Mouse (Mus musculus): ENCODE results near the gene Srgap1.
A peak's percentile ranks its signal among the peaks of the same experiment; 100 is the strongest.

The Srgap1 gene

GRCm38 (mm10) chr10:122046904-122047726 is at the start of gene Srgap1:
TSS of gene Srgap1 (minus strand) at chr10:122047315.
- DNase-seq, result peak; percentile 75 to 83

DNA sequence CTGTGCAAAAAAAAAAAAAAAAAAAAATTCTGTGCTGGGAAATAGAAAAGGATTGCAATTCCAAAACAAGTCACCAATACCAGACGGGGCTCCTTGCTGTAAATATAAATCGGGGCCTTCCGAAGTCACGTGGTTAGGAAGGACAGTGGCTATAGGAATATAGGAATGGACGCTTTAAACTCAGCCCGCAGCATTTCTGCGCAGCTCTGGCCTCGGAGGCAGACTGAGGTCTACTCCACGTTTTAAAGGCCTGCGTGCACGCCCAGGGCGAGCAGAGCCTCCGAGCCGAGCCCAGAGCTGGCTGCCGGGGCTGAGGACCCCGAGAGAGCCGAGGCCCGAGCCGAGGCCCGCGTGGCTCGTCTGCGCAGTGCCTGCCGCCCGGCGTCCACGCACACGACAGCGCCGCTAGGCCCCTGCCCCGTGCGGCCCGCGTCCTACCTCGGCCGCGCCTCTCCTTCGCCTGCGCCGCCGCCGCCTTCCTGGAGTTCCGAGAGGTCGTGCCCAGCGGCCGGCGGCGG is 49.4 kb upstream of the Srgap1 start:
- DNase-seq, result no peak

DNA sequence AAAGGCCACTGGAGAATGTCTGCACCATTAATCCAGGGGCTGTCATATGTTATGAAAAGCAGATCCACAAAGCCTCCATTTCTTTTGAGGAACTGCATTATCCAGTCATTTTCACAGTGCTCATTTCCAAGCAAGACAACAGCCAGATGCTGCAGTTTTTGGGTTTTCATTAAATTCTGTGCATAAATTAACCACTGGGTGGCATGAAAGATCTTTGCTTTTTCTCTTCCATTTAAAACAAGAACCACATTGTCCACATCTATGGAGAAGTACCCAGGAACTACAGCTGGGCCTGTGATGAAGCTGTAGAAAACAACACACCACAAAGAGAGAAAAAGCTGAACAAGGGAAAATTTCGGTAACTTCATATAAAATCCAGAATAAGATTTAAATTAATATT is 43.4 kb upstream of the Srgap1 start:
- DNase-seq, result no peak

DNA sequence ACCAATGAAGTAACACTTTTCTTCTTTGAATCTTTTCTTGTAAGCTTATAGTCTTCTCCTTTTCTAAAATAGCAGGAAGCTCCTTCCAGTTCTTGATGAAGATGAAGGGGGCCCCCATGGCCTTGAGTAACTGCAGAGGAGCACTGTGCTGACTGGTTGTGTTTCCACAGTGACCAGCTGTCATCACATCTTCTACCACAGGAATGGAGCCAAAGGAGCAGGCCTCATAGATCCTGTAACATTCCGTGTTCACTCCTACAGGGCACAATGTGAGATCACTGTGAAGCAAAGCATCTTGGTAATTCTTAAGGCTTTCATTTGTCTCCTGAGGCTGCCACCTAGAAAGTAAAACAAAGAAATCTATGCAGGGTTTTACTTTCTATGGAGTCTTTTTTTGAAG is 34.2 kb upstream of the Srgap1 start:
- no peak for DNase-seq

- DNase-seq, result no peak
These were observed 22.0 kb upstream of the Srgap1 start for GRCm38 (mm10) chr10:122069153-122069552.

GRCm38 (mm10) chr10:122055826-122056225 is 8.7 kb upstream of the Srgap1 start:
- no peak for DNase-seq

DNA sequence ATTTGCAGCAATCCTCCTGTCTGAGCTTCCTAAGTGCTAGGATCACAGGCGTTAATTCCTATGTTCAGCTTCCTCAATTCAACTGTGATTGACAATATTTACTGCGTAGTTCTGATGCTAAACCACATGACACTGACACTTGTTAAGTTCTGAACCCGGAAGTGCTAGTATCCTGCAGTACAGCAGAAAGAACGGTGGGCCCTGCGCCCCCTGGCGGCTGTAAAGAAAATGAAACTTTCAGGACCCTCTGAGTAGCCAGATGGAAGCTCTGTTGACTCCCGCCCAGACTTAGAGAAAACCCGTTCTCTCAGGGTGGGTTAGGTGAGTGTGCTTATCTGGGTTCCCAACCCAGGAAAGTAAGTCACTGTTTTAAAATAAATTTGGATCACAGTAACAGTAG is 7.4 kb upstream of the Srgap1 start:
- DNase-seq, result peak; percentile 75 to 81

GRCm38 (mm10) chr10:122051831-122052230 is 4.7 kb upstream of the Srgap1 start:
- peak; percentile 89 to 90 for DNase-seq

- DNase-seq, result peak; percentile 94 to 95
These were observed 731 bp upstream of the Srgap1 start for GRCm38 (mm10) chr10:122047727-122048365.

DNA sequence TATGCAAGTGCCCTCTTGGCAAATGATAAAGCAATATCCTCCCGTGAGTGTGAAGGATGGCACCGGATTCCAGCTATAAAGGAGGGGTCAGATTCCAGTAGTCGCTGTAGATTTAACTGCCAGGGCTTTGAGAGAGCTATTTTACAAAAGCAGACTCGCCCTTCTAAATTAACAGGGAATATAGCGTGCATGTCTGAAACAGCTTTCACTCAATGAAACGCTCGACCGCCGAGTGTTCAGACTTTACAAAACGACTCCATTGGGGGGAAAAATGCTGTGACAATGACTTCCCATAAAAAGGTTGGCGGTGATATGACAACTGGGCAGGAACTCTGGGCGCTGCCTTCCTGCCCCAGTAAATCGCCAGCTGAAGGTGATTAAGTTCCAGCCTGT is 608 bp downstream of the Srgap1 start:
- no peak for DNase-seq

DNA sequence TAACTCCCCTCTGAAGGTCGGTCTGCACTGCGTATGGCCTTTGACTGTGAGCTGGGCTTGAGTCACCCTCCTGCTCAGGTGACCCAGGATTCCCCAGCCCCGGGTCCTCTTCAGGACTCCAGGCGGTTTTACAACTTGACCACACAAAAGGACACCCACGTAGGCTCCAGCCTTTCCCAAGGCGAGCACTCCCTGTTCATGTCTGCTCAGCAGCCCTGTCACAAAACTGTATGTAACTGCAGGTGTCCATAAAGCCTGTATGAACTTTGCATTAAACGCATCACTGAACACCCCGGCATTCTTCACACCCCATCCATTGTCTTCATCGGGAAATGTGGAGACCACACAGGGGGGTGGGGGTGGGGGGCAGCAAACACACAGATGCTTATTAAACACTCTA is 1.2 kb downstream of the Srgap1 start:
- peak; percentile 19 to 41 for DNase-seq

DNA sequence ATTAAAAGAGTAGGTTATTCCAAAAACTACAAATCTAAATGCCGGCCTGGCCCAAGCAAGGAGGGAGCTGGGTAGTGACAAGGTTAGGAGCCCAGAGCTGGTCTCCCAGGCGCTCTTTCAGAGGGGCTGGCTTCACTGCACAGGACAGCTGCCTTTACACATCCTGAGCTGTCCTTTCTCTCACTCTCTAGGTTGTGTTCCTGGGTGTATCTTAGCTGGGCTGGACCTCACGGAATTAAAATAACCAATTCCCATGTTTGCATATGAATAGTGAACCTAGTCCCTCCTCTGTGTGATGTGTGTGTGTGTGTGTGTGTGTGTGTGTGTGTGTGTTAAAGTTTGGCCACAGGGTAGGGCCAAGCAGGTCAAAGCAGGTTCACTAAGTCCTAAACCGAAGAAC is 2.2 kb downstream of the Srgap1 start:
- DNase-seq, result no peak

- DNase-seq, result no peak
These were observed 6.7 kb downstream of the Srgap1 start for GRCm38 (mm10) chr10:122040372-122040771.

DNA sequence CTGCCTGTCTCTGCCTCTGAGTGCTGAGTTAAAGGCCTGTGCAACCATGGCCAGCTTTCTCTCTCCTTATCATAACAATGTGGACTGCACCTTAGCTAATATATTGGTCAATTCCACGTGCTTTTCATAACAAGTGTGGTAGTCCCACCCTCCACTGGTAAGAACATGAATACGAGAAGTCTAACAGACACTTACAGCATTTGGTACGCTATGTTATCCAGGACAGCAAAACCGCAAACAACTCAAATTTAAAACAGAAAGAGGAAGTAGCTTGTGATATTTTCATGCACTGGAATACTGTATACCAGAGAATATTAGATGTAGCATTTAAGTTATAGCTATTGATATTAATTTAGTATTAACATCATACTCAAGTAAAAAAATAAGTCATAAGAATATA is 7.5 kb downstream of the Srgap1 start:
- DNase-seq, result no peak

- peak in 1 of 2 experiments; percentile 40 for DNase-seq
These were observed 8.6 kb downstream of the Srgap1 start for GRCm38 (mm10) chr10:122038554-122038953.

DNA sequence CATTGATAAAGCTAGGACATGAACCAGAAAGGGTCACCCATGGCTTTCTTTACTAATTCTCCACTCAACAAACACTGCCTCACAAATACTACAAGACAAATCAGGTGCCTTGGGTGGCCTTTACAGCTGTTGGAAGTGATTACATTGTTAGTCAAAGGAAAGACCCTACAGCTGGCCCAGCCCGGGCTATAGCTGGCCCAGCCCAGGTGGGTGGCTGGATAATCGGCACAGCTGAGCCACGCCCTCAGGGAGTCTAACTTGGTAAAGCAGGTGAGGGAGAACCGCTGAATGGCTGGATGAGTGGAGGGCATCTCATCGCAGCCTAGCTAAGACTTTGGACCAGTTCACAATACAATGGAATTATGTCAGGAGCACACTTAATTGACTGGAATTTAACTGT is 13.8 kb downstream of the Srgap1 start:
- no peak for DNase-seq

GRCm38 (mm10) chr10:122030420-122030819 is 16.7 kb downstream of the Srgap1 start:
- no peak for DNase-seq

DNA sequence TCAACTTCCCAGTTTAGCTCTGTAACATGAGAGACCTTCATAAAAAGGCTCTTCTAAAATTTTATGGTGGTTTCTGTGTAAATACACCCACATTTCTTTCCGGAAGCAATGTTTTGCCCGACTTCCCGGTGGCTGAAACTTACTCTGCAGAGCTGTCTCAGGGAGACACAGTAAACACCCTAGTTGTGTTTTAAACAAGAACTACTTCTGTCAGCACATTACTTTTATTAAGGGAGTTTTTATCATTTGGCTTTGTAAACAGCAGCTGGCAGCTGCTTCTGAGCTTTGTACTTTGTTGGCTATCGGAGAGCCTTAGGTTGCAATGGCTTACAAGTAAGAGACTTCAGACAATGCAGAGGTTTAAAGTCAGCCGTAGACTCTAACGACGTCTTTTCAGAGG is 17.4 kb downstream of the Srgap1 start:
- DNase-seq, result peak in 1 of 2 experiments; percentile 25

- no peak for DNase-seq
These were observed 21.9 kb downstream of the Srgap1 start for GRCm38 (mm10) chr10:122025198-122025597.

GRCm38 (mm10) chr10:122020906-122021305 is 26.2 kb downstream of the Srgap1 start:
- no peak for DNase-seq

DNA sequence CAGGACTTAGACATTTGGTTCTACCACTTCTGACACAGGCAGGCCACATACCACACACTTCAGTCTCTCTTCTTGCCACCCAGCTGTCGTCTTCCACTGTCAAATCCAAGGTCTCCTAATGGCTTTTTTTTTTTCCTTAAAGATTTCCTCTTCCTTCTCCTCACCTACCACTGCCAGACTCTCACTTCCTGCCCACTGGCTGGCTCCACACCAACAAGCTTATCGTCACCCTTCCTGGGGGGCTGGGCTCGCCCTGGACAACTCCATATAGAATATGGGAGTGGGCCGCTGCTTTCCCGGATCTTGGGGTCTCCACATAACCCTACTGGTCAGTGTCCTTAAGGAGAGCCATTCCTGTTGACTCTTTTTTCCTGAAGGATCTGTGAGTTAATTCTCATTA is 26.9 kb downstream of the Srgap1 start:
- DNase-seq, result peak in 1 of 2 experiments; percentile 38

DNA sequence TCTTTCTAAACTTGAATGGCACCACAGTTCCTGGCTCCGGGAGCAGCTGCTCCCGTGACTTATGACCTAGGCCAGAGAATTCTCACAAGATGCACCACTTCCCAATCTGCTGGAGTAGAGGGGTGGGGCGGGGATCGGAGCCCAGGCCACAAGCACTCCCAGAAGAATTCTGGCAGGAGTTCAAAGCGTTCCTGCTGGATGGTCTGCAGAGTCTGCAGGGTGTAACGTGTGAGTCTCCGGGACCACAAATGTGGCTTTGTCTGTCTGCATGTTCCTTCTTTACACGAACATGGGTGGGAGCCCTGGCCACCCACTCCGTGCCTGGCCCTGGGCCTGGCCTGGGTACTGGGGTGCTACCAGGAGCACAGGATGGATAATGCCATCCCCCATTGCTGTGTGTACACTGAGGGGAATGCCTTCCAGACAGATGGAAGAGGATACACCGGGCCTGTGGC is 28.5 kb downstream of the Srgap1 start:
- peak; percentile 57 to 75 for DNase-seq

DNA sequence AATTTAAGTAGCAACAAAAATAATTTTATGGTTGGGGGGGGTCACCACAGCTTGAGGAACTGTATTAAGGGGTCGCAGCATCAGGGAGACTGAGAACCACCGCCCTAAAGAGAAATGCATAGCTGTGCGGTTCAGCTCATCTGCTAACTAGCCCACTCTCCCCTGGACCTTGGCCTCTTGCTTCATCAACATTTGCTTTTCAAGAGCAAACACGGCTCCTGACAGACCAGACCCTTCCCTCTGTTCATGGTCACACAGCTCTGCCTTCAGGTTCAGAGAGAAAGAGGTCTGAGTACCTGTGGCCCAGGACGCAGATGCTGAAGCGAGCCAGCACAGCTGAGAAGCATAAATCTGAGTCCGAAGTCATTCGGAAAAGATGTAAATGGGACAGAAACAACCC is 29.4 kb downstream of the Srgap1 start:
- no peak for DNase-seq

GRCm38 (mm10) chr10:122017063-122017462 is 30.1 kb downstream of the Srgap1 start:
- DNase-seq, result no peak

Measured in kidney, postnatal 4 days (tissue).